Mouse (Mus musculus) testis, adult 2 months (tissue): ENCODE data around the gene Flywch2.

Experiments used
- CTCF ChIP-seq: fragments of 200-500 bp; IDR thresholded peaks from 2 replicates; pipeline ENCODE4 v1.5.1; 2012; ENCODE audit warnings: low read depth, mild to moderate bottlenecking, inconsistent platforms, low read length, moderate library complexity; ENCODE audit not compliant: control insufficient read depth, insufficient read depth, insufficient replicate concordance
- POLR2A ChIP-seq: fragments of 200-500 bp; IDR thresholded peaks from 2 replicates; pipeline ENCODE4 v1.6.1; 2012; ENCODE audit warnings: low read depth, mild to moderate bottlenecking, inconsistent platforms, low read length, moderate library complexity; ENCODE audit not compliant: control insufficient read depth

GRCm38 (mm10) chr17:23757581-23757980 lies 28.3 kb downstream of the Flywch2 start:
- TF ChIP-seq CTCF = no peak
- no peak for TF ChIP-seq POLR2A
